In genomic region chr10:121498481-121498904, GRCm38 (mm10) we compare ENCODE assay signal across 8 mouse cellular contexts. TPM values are rescaled to one million over a fixed set of nuclear protein-coding genes. Genes with fewer than 3 reads are reported as not detected.
DNase-seq lines count a peak whose midpoint lies in the region; ATAC-seq lines count a peak whose summit lies in the region.

No protein-coding gene starts in this region.

- H3K4me1 ChIP-seq in forebrain, embryonic 12.5 days: peaks cover 8% of the 10 kb centered on the region
- H3K4me1 ChIP-seq in forebrain, embryonic 16.5 days (replicated peaks; ENCODE audit: control insufficient read depth, insufficient read depth, low read length): peaks cover 10% of the 10 kb centered on the region

- H3K4me3 ChIP-seq in forebrain, embryonic 12.5 days (replicated peaks): no peak overlapping the region
- no peak overlapping the region for H3K4me3 ChIP-seq in forebrain, embryonic 16.5 days (replicated peaks; ENCODE audit: low read length)
- H3K4me3 ChIP-seq in macrophage (ENCODE audit: inconsistent target): no peak overlapping the region

- H3K9me3 ChIP-seq in forebrain, embryonic 12.5 days: no peaks in the 10 kb centered on the region
- no peaks in the 10 kb centered on the region for H3K9me3 ChIP-seq in forebrain, embryonic 16.5 days (ENCODE audit: control insufficient read depth, low read length)

- H3K9ac ChIP-seq in forebrain, embryonic 12.5 days: no peak overlapping the region
- H3K9ac ChIP-seq in forebrain, embryonic 16.5 days (replicated peaks; ENCODE audit: low read depth, low read length): no peak overlapping the region

- DNase-seq in heart, adult 18-20 months: peak; percentile 74 to 81
- peak; percentile 67 for DNase-seq in kidney, postnatal 10 days
- DNase-seq in left cerebral cortex, postnatal 14 days (ENCODE audit: low spot score in 2 of 2): no peak
- no peak for DNase-seq in ovary, adult 18-20 months (ENCODE audit: low spot score)

- no peak overlapping the region for H3K4me2 ChIP-seq in forebrain, embryonic 12.5 days
- H3K4me2 ChIP-seq in forebrain, embryonic 16.5 days (ENCODE audit: low read length): no peak overlapping the region

- ATAC-seq in forebrain, embryonic 12.5 days (ENCODE audit: low FRiP score): no peak
- no peak for ATAC-seq in forebrain, embryonic 16.5 days
- no peak for ATAC-seq in erythroid progenitor cell, adult 5-6 weeks (replicated peaks; ENCODE audit: low FRiP score, poor library complexity, severe bottlenecking)

- WGBS in forebrain, embryonic 12.5 days: 73% methylated on average over 8 of the region's 8 CpGs
- WGBS in forebrain, embryonic 16.5 days: 67% methylated on average over 8 of the region's 8 CpGs
- WGBS in macrophage (ENCODE audit: missing documents): 16% methylated on average over 8 of the region's 8 CpGs

- H3K36me3 ChIP-seq in forebrain, embryonic 12.5 days (replicated peaks): no peaks in the 10 kb centered on the region
- no peaks in the 10 kb centered on the region for H3K36me3 ChIP-seq in forebrain, embryonic 16.5 days (ENCODE audit: control insufficient read depth, insufficient read depth)
- no peaks in the 10 kb centered on the region for H3K36me3 ChIP-seq in macrophage (ENCODE audit: inconsistent target)

- peak overlapping the region; percentile 32; the same call in 1 of the 2 replicates for H3K27ac ChIP-seq in forebrain, embryonic 12.5 days
- no peak overlapping the region for H3K27ac ChIP-seq in forebrain, embryonic 16.5 days (ENCODE audit: low read length)
- peak overlapping the region; percentile 92 for H3K27ac ChIP-seq in macrophage

- no peaks in the 10 kb centered on the region for H3K27me3 ChIP-seq in forebrain, embryonic 12.5 days
- no peaks in the 10 kb centered on the region for H3K27me3 ChIP-seq in forebrain, embryonic 16.5 days (replicated peaks; ENCODE audit: control insufficient read depth, insufficient read depth, low read length)

- intact Hi-C loops in left cerebral cortex, postnatal 14 days (cut with DNase I): no loop called here

- H3K79me2 ChIP-seq in macrophage (ENCODE audit: inconsistent target): no peaks in the 10 kb centered on the region

RNA-seq across cellular contexts. Expression of gene Rassf3, which starts 22.3 kb away (rescaled TPM):
- polyA plus RNA-seq in forebrain, embryonic 12.5 days (2016; fragmentation: Nextera tagmentation; extraction: Ambion mirVana): 6.6 and 7.3 TPM in 2 replicates
- polyA plus RNA-seq in forebrain, embryonic 16.5 days (2015; fragmentation: Nextera tagmentation; extraction: Ambion mirVana): 4.1 and 5.3 TPM in 2 replicates
- 100 to 1,000 TPM; 131 to 138 TPM for total RNA-seq in heart, adult 18-20 months (2021)
- 100 to 1,000 TPM in 1 of 26 experiments, 10 to 100 TPM in 19, 1 to 10 TPM in 6; 4.9 to 154 (median 18.5) TPM for total RNA-seq in macrophage (2018; cell fraction: chromatin; rRNA removed)
- total RNA-seq in macrophage (2018; cell fraction: cytosol; rRNA removed): 10 to 100 TPM; 19.5 to 87.4 (median 38.1) TPM
- 100 to 1,000 TPM in 2 of 26 experiments, 10 to 100 TPM in 24; 14.4 to 130 (median 28.3) TPM for total RNA-seq in macrophage (2018; cell fraction: nucleus; rRNA removed)
- 38.9 to 52.7 TPM (median 40.3 TPM) in 3 replicates for polyA plus RNA-seq in macrophage (2018)
- 9.2 and 9.7 TPM in 2 replicates for total RNA-seq in erythroid progenitor cell, adult 5-6 weeks (2015; ENCODE audit: low replicate concordance)
- total RNA-seq in erythroid progenitor cell, adult 5-6 weeks (2017; ENCODE audit: low replicate concordance): 6.9 and 8.0 TPM in 2 replicates
- 10 to 100 TPM; 29.6 to 33.9 TPM for total RNA-seq in left cerebral cortex, postnatal 14 days (2021)

Comparison
In these comparisons a context has a peak if more than half of its experiments do, and no peak if none do; other contexts are left out.
1. DNase-seq: peak in heart, adult 18-20 months (2 of 2) and kidney, postnatal 10 days (single experiment); none in left cerebral cortex, postnatal 14 days (0 of 2) and ovary, adult 18-20 months (single experiment).